ENCODE assay signal across 20 mouse cellular contexts in the genomic region with DNA sequence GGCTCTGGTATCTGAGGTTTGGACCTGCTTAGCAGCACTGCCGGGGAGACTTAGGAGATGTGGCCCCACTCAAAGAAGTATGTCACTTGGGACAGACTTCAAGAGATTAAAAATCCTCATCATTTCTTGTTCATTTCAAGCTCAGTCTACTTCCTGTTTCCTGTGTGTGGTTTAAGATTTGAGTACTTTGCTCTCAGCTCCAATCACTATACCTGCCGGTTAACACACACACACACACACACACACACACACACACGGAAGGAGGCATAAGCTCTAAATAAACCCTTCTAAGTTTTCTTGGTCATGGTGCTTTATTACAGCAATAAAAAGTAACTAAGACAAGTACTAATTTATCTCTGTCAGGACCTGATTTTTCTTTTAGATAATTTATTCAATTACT. TPM values are rescaled to one million over a fixed set of nuclear protein-coding genes. Genes with fewer than 3 reads are reported as not detected.
A peak's percentile ranks its signal among the peaks of the same experiment; 100 is the strongest.
DNase-seq lines count a peak whose midpoint lies in the region; ATAC-seq and TF ChIP-seq lines count a peak whose summit lies in the region.
"Had no signal": no experiment of that assay in that cellular context is flagged by ENCODE, and none has a peak within 500 bp of the region (broad histone marks: within the 10 kb centered on the region; RNA-seq: fewer than 3 reads in every experiment).

No protein-coding gene starts in this region.

- no peak for ATAC-seq in liver, postnatal 0 days
- no peak for ATAC-seq in lung, postnatal 0 days
- ATAC-seq in hindbrain, embryonic 11.5 days (ENCODE audit: low FRiP score): no peak
- ATAC-seq: forebrain, embryonic 16.5 days; hindbrain, embryonic 16.5 days had no signal

- H3K27ac ChIP-seq in liver, postnatal 0 days (ENCODE audit: low read depth): no peak overlapping the region
- no peak overlapping the region for H3K27ac ChIP-seq in lung, postnatal 0 days (ENCODE audit: low read length)
- no peak overlapping the region for H3K27ac ChIP-seq in hindbrain, embryonic 11.5 days (ENCODE audit: low read depth, low read length)
- H3K27ac ChIP-seq: heart, embryonic 10.5 days had no signal

- H3K4me1 ChIP-seq in liver, postnatal 0 days (ENCODE audit: insufficient read depth): 0 out of 2 replicates have a peak, but pooled peaks cover 5% of the 10 kb centered on the region
- no peaks in the 10 kb centered on the region; the same call in 1 of the 2 replicates for H3K4me1 ChIP-seq in lung, postnatal 0 days (ENCODE audit: insufficient read depth, low read depth, low read length)
- no peaks in the 10 kb centered on the region for H3K4me1 ChIP-seq in hindbrain, embryonic 11.5 days (replicated peaks; ENCODE audit: control insufficient read depth, insufficient read depth, low read length)

- H3K9me3 ChIP-seq in liver, postnatal 0 days (ENCODE audit: low read length): no peaks in the 10 kb centered on the region
- no peaks in the 10 kb centered on the region for H3K9me3 ChIP-seq in lung, postnatal 0 days (ENCODE audit: low read length)
- H3K9me3 ChIP-seq in hindbrain, embryonic 11.5 days (ENCODE audit: control insufficient read depth, low read length): no peaks in the 10 kb centered on the region
- H3K9me3 ChIP-seq: heart, embryonic 10.5 days had no signal

- H3K27me3 ChIP-seq in liver, postnatal 0 days (ENCODE audit: insufficient read depth, low read length): no peaks in the 10 kb centered on the region
- H3K27me3 ChIP-seq in lung, postnatal 0 days (replicated peaks; ENCODE audit: insufficient read depth, low read length): no peaks in the 10 kb centered on the region
- no peaks in the 10 kb centered on the region for H3K27me3 ChIP-seq in hindbrain, embryonic 11.5 days (ENCODE audit: control insufficient read depth, insufficient read depth, low read length)

- TF ChIP-seq CTCF in liver, postnatal 0 days (IDR thresholded peaks at IDR 0.05; ENCODE audit: low read depth): no peak
- TF ChIP-seq CTCF in lung, postnatal 0 days (IDR thresholded peaks at IDR 0.05): no peak

- no peak overlapping the region for H3K4me2 ChIP-seq in liver, postnatal 0 days (ENCODE audit: low read depth, low read length)
- H3K4me2 ChIP-seq in lung, postnatal 0 days (replicated peaks; ENCODE audit: low read depth, low read length): no peak overlapping the region
- H3K4me2 ChIP-seq in hindbrain, embryonic 11.5 days (replicated peaks; ENCODE audit: low read depth, low read length): no peak overlapping the region

- WGBS in liver, postnatal 0 days (ENCODE audit: insufficient replicate concordance): 66% methylated on average over 3 of the region's 3 CpGs
- 77% methylated on average over 3 of the region's 3 CpGs for WGBS in lung, postnatal 0 days
- 95% methylated on average over 3 of the region's 3 CpGs for WGBS in hindbrain, embryonic 11.5 days

- H3K36me3 ChIP-seq in liver, postnatal 0 days (replicated peaks; ENCODE audit: insufficient read depth, low read length): peaks cover 22% of the 10 kb centered on the region
- H3K36me3 ChIP-seq in lung, postnatal 0 days (ENCODE audit: insufficient read depth, low read length): no peaks in the 10 kb centered on the region; the same call in 1 of the 2 replicates
- no peaks in the 10 kb centered on the region for H3K36me3 ChIP-seq in hindbrain, embryonic 11.5 days (ENCODE audit: control insufficient read depth, insufficient read depth, low read length)

- peak; percentile 43 for DNase-seq in 416B (ENCODE audit: low read depth)
- DNase-seq in CD8-positive naive resting alpha-beta T cell, adult 2 months (ENCODE audit: low read depth in 2 of 2, low spot score in 2 of 2): peak; percentile 17 to 48
- DNase-seq in induced T-regulatory cell, adult 2 months (ENCODE audit: low read depth): peak; percentile 64
- DNase-seq in naive thymus-derived CD4-positive, alpha-beta T cell, adult 2 months (ENCODE audit: low read depth): peak; percentile 81
- no peak for DNase-seq in liver, postnatal 0 days
- DNase-seq in lung, postnatal 0 days (ENCODE audit: low spot score): no peak
- no peak for DNase-seq in hindbrain, embryonic 11.5 days (ENCODE audit: low spot score)
- DNase-seq in adrenal gland, postnatal 10 days: no peak
- DNase-seq: cerebellum, adult 11 months; cerebellum, postnatal 36 days; heart, postnatal 14 days; layer of hippocampus, adult 9-11 months; liver; lung, adult 2 months; right cerebral cortex, postnatal 14 days had no signal

- no peak for TF ChIP-seq EP300 in liver, postnatal 0 days (IDR thresholded peaks at IDR 0.05; ENCODE audit: low read depth)
- no peak for TF ChIP-seq EP300 in lung, postnatal 0 days (IDR thresholded peaks at IDR 0.05)

- no peak overlapping the region for H3K9ac ChIP-seq in liver, postnatal 0 days (replicated peaks)
- H3K9ac ChIP-seq in lung, postnatal 0 days (replicated peaks; ENCODE audit: low read depth): no peak overlapping the region
- no peak overlapping the region for H3K9ac ChIP-seq in hindbrain, embryonic 11.5 days (ENCODE audit: low read depth, low read length)

- H3K4me3 ChIP-seq in liver, postnatal 0 days (ENCODE audit: low read depth, low read length): no peak overlapping the region
- no peak overlapping the region for H3K4me3 ChIP-seq in lung, postnatal 0 days (ENCODE audit: low read depth, low read length)
- no peak overlapping the region for H3K4me3 ChIP-seq in hindbrain, embryonic 11.5 days (ENCODE audit: low read depth, low read length)
- H3K4me3 ChIP-seq: heart, embryonic 10.5 days; myocyte had no signal

RNA-seq across cellular contexts. Expression of gene Bst1, which starts 47.1 kb away (rescaled TPM):
- 3.1 TPM in 2 replicates for polyA plus RNA-seq in liver, postnatal 0 days (2015; fragmentation: Nextera tagmentation; extraction: Ambion mirVana)
- 7.1 and 8.4 TPM in 2 replicates for polyA plus RNA-seq in lung, postnatal 0 days (2015; fragmentation: Nextera tagmentation; extraction: Ambion mirVana)
- polyA plus RNA-seq in hindbrain, embryonic 11.5 days (2014; fragmentation: Nextera tagmentation; extraction: Ambion mirVana): not detected in 2 replicates
- total RNA-seq in adrenal gland, postnatal 10 days (2021): 1 to 10 TPM in 1 of 2 experiments, under 1 TPM in 1; 1.00 to 1.6 TPM
- total RNA-seq: gastrocnemius, adult 8-10 months had no signal
- polyA plus RNA-seq: forebrain, embryonic 16.5 days; hindbrain, embryonic 16.5 days; myocyte had no signal

RNA-seq across cellular contexts. Expression of gene Fbxl5, which starts 49.9 kb away (rescaled TPM):
- 15.9 and 16.5 TPM in 2 replicates for polyA plus RNA-seq in liver, postnatal 0 days (2015; fragmentation: Nextera tagmentation; extraction: Ambion mirVana)
- 73.0 and 81.1 TPM in 2 replicates for polyA plus RNA-seq in lung, postnatal 0 days (2015; fragmentation: Nextera tagmentation; extraction: Ambion mirVana)
- polyA plus RNA-seq in hindbrain, embryonic 11.5 days (2014; fragmentation: Nextera tagmentation; extraction: Ambion mirVana): 66.3 and 71.4 TPM in 2 replicates
- 10 to 100 TPM; 46.3 to 48.6 TPM for total RNA-seq in adrenal gland, postnatal 10 days (2021)

Comparison
In these comparisons a context has a peak if more than half of its experiments do, and no peak if none do; other contexts are left out.
1. DNase-seq: peak in 416B (single experiment), CD8-positive naive resting alpha-beta T cell, adult 2 months (2 of 2), induced T-regulatory cell, adult 2 months (single experiment) and naive thymus-derived CD4-positive, alpha-beta T cell, adult 2 months (single experiment); none in liver, postnatal 0 days (single experiment), lung, postnatal 0 days (single experiment), hindbrain, embryonic 11.5 days (single experiment) and adrenal gland, postnatal 10 days (single experiment).